8 mouse cellular contexts compared by ENCODE assay signal in genomic region chr2:156613541-156614257, GRCm38 (mm10). TPM values are rescaled to one million over a fixed set of nuclear protein-coding genes. Genes with fewer than 3 reads are reported as not detected.
DNase-seq lines count a peak whose midpoint lies in the region; ATAC-seq and TF ChIP-seq lines count a peak whose summit lies in the region.

Gene Dlgap4, plus strand, starts transcription at chr2:156613705.

- H3K9me3 ChIP-seq in lung, embryonic 14.5 days (ENCODE audit: low read depth, low read length): no peaks in the 10 kb centered on the region
- no peaks in the 10 kb centered on the region for H3K9me3 ChIP-seq in embryonic facial prominence, embryonic 11.5 days (replicated peaks; ENCODE audit: control insufficient read depth, low read length)
- no peaks in the 10 kb centered on the region for H3K9me3 ChIP-seq in heart, embryonic 13.5 days
- no peaks in the 10 kb centered on the region for H3K9me3 ChIP-seq in midbrain, embryonic 13.5 days

- ATAC-seq in lung, embryonic 14.5 days (ENCODE audit: insufficient read depth): peak; percentile 79
- ATAC-seq in embryonic facial prominence, embryonic 11.5 days (replicated peaks; ENCODE audit: insufficient number of reproducible peaks, low FRiP score, low TSS enrichment, low read depth): peak; percentile 51
- no peak for ATAC-seq in heart, embryonic 13.5 days (ENCODE audit: extremely low read depth, insufficient number of reproducible peaks, low FRiP score, low TSS enrichment)
- peak; percentile 81 for ATAC-seq in midbrain, embryonic 13.5 days
- no peak for ATAC-seq in megakaryocyte progenitor cell, adult 5-6 weeks (replicated peaks; ENCODE audit: poor library complexity)

- no peaks in the 10 kb centered on the region for H3K36me3 ChIP-seq in lung, embryonic 14.5 days (ENCODE audit: insufficient read depth)
- H3K36me3 ChIP-seq in embryonic facial prominence, embryonic 11.5 days (replicated peaks; ENCODE audit: control insufficient read depth, insufficient read depth, low read depth, low read length): no peaks in the 10 kb centered on the region
- no peaks in the 10 kb centered on the region for H3K36me3 ChIP-seq in heart, embryonic 13.5 days
- no peaks in the 10 kb centered on the region for H3K36me3 ChIP-seq in midbrain, embryonic 13.5 days

- TF ChIP-seq CTCF in lung, embryonic 14.5 days (IDR thresholded peaks at IDR 0.05; ENCODE audit: low read depth): no peak

- H3K27me3 ChIP-seq in lung, embryonic 14.5 days (ENCODE audit: insufficient read depth, low read length): peaks cover 58% of the 10 kb centered on the region
- H3K27me3 ChIP-seq in embryonic facial prominence, embryonic 11.5 days (ENCODE audit: control insufficient read depth, insufficient read depth, low read length): peaks cover 36% of the 10 kb centered on the region
- H3K27me3 ChIP-seq in heart, embryonic 13.5 days (replicated peaks): peaks cover 100% of the 10 kb centered on the region
- H3K27me3 ChIP-seq in midbrain, embryonic 13.5 days: peaks cover 67% of the 10 kb centered on the region

- H3K4me2 ChIP-seq in lung, embryonic 14.5 days: peak within 1 kb of the TSS; percentile 97
- peak within 1 kb of the TSS; percentile 100 for H3K4me2 ChIP-seq in embryonic facial prominence, embryonic 11.5 days (ENCODE audit: low read depth, low read length)
- peak within 1 kb of the TSS; percentile 98 for H3K4me2 ChIP-seq in heart, embryonic 13.5 days
- H3K4me2 ChIP-seq in midbrain, embryonic 13.5 days (replicated peaks): peak within 1 kb of the TSS; percentile 97

- WGBS in lung, embryonic 14.5 days: under 1% methylated on average over 98 of the region's 103 CpGs
- under 1% methylated on average over 51 of the region's 103 CpGs for WGBS in embryonic facial prominence, embryonic 11.5 days
- under 1% methylated on average over 86 of the region's 103 CpGs for WGBS in heart, embryonic 13.5 days
- under 1% methylated on average over 48 of the region's 103 CpGs for WGBS in midbrain, embryonic 13.5 days

- H3K4me1 ChIP-seq in lung, embryonic 14.5 days (ENCODE audit: insufficient read depth): no peaks in the 10 kb centered on the region; the same call in 1 of the 2 replicates
- H3K4me1 ChIP-seq in embryonic facial prominence, embryonic 11.5 days (ENCODE audit: control insufficient read depth, insufficient read depth, low read length): peaks cover 5% of the 10 kb centered on the region; the same call in 1 of the 2 replicates
- H3K4me1 ChIP-seq in heart, embryonic 13.5 days: peaks cover 22% of the 10 kb centered on the region
- H3K4me1 ChIP-seq in midbrain, embryonic 13.5 days (replicated peaks): peaks cover 30% of the 10 kb centered on the region

- no peak within 1 kb of the TSS for H3K27ac ChIP-seq in lung, embryonic 14.5 days (ENCODE audit: low read depth)
- no peak within 1 kb of the TSS for H3K27ac ChIP-seq in embryonic facial prominence, embryonic 11.5 days (replicated peaks; ENCODE audit: low read depth, low read length)
- no peak within 1 kb of the TSS for H3K27ac ChIP-seq in heart, embryonic 13.5 days (replicated peaks)
- H3K27ac ChIP-seq in midbrain, embryonic 13.5 days: peak within 1 kb of the TSS; percentile 53

- peak within 1 kb of the TSS; percentile 64 for H3K4me3 ChIP-seq in lung, embryonic 14.5 days (ENCODE audit: low read depth, low read length)
- peak within 1 kb of the TSS; percentile 69 for H3K4me3 ChIP-seq in embryonic facial prominence, embryonic 11.5 days (ENCODE audit: low read depth, low read length)
- H3K4me3 ChIP-seq in heart, embryonic 13.5 days: peak within 1 kb of the TSS; percentile 68
- peak within 1 kb of the TSS; percentile 84 for H3K4me3 ChIP-seq in midbrain, embryonic 13.5 days (replicated peaks)

- peak within 1 kb of the TSS; percentile 54 for H3K9ac ChIP-seq in lung, embryonic 14.5 days
- H3K9ac ChIP-seq in embryonic facial prominence, embryonic 11.5 days (replicated peaks; ENCODE audit: low read length): peak within 1 kb of the TSS; percentile 67
- peak within 1 kb of the TSS; percentile 79 for H3K9ac ChIP-seq in heart, embryonic 13.5 days
- H3K9ac ChIP-seq in midbrain, embryonic 13.5 days (replicated peaks): peak within 1 kb of the TSS; percentile 83

- peak; percentile 58 for DNase-seq in lung, embryonic 14.5 days
- DNase-seq in lung, adult 18-20 months: no peak
- DNase-seq in adrenal gland, adult 18-20 months (ENCODE audit: low spot score in 2 of 2): peak; percentile 31 to 47
- peak; percentile 65 for DNase-seq in embryonic facial prominence, embryonic 11.5 days (ENCODE audit: low spot score)
- DNase-seq in layer of hippocampus, postnatal 10 days (ENCODE audit: low spot score in 2 of 2): peak in 1 of 2 experiments; percentile 45

RNA-seq across cellular contexts. Expression of gene Dlgap4, which starts in this region (rescaled TPM):
- polyA plus RNA-seq in lung, embryonic 14.5 days (2014; fragmentation: Nextera tagmentation; extraction: Ambion mirVana): 73.7 and 78.7 TPM in 2 replicates
- total RNA-seq in adrenal gland, adult 18-20 months (2021): 10 to 100 TPM; 43.2 to 60.8 TPM
- 119 and 131 TPM in 2 replicates for polyA plus RNA-seq in embryonic facial prominence, embryonic 11.5 days (2014; fragmentation: Nextera tagmentation; extraction: Ambion mirVana)
- polyA plus RNA-seq in heart, embryonic 13.5 days (2015; fragmentation: Nextera tagmentation; extraction: Ambion mirVana): 51.9 and 53.5 TPM in 2 replicates
- 100 to 1,000 TPM; 220 to 257 TPM for total RNA-seq in layer of hippocampus, postnatal 10 days (2021)
- 242 and 244 TPM in 2 replicates for polyA plus RNA-seq in midbrain, embryonic 13.5 days (2015; fragmentation: Nextera tagmentation; extraction: Ambion mirVana)
- 17.5 and 18.1 TPM in 2 replicates for total RNA-seq in megakaryocyte progenitor cell, adult 5-6 weeks (2015)
- total RNA-seq in megakaryocyte progenitor cell, adult 5-6 weeks (2017): 5.9 and 13.6 TPM in 2 replicates

Comparison
In these comparisons a context has a peak if more than half of its experiments do, and no peak if none do; other contexts are left out.
1. DNase-seq: peak in lung, embryonic 14.5 days (single experiment), adrenal gland, adult 18-20 months (2 of 2) and embryonic facial prominence, embryonic 11.5 days (single experiment); none in lung, adult 18-20 months (0 of 2).
2. ATAC-seq: peak in lung, embryonic 14.5 days (single experiment), embryonic facial prominence, embryonic 11.5 days (single experiment) and midbrain, embryonic 13.5 days (single experiment); none in heart, embryonic 13.5 days (single experiment) and megakaryocyte progenitor cell, adult 5-6 weeks (single experiment).
3. Peak in every context shown above with its lines, with median percentiles within 50 percentile points of each other: H3K4me2 ChIP-seq, H3K4me3 ChIP-seq and H3K9ac ChIP-seq.